Mouse (Mus musculus) retina, postnatal 7 days (tissue): ENCODE measurements at regions not wholly inside any gene's neighbourhood (a gene's known extent, or its start where the extent isn't known, plus 50 kb on each side); places are given as distances from the start of the nearest gene placed in this dataset.
A peak's percentile ranks its signal among the peaks of the same experiment; 100 is the strongest.

Experiments
- DNase-seq: peaks from one replicate; pipeline ENCODE4 v3.0.0-alpha.2; 2012; ENCODE audit warnings: low read depth, low spot score

- DNase-seq = no peak
Observed at GRCm38 (mm10) chr12:92152922-92153235, 303.9 kb upstream of the Sel1l start.

DNA sequence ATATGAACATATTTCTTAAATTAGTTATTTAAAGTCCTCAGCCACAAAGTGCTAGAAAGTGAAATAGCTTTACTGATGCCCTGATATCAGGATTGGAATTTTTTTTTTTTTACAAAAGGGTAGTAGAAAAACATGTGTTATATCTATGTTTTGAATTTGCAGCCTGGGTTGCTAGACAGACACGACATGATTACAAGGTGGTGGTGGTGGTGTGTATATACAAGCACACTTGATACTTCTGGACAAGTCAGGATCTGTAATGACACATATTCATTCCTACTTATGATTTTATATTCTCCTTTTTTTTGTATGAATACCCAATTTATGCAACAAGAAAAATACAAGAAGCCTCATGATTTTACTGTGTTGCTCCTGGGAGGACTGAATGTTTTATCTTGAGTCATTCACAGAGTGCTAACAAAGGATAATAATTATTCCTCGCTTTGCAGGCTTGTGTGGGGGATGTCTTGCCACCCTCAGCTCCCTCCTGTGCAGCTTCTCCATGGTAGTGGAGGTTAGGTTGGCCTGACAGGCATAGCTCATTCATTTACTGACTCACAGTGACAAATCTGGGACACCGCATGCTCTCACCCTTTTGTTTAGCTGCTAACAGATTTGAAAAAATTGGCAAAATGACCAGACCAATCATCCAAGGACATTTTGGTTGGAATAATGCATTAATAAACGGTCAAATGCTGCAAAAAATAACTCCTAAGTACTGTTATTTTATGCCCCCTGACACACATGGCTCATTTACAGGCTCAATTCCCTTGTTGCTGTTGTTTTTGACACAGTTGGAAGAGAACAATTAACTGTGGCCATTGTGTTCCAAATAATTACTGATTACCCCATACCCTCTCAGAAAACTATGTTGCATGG is 303.3 kb upstream of the Sel1l start:
- DNase-seq = peak; percentile 28

DNA sequence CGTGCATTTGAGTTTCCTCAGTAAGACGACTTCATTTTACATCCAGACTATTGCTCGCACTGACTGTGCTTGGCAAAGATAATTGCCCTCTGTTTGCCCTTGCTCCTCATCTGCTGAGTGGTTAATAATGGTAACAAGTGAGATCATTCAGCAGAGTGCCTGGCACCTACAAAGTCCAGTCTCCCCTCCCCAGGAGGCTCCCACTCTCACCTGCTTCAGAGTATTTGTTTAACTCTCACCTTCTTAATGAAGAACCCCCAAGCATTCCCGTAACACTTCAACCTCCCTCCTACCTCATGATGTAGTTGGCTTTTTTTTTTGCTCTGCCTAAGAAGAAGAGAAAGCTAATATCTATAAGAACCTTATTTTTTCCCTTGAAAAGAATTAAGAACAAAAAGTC is 288.6 kb upstream of the Sel1l start:
- no peak for DNase-seq

DNA sequence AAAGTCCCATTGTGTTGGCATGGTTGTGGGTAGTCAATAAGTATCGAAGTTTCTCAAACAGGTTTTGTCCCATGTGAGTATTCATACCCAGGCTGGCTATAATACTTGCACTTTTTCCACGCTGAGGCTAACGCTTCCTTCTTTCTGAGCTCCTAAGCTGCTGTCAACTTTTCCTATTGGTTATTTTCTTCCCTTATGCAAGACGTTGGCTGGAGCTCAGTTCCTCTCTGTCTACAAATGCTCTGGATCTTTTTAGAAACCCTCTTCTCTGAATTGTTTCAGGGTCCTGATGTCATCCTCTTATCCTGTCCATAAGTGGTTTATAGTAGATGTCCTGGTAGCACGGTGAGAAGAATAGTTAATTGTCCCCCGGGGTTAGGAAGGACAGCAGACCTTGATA is 278.7 kb upstream of the Sel1l start:
- no peak for DNase-seq

GRCm38 (mm10) chr12:92120164-92120815 is 271.3 kb upstream of the Sel1l start:
- DNase-seq = no peak

- DNase-seq = no peak
Observed at GRCm38 (mm10) chr12:92109615-92110014, 260.7 kb upstream of the Sel1l start.

DNA sequence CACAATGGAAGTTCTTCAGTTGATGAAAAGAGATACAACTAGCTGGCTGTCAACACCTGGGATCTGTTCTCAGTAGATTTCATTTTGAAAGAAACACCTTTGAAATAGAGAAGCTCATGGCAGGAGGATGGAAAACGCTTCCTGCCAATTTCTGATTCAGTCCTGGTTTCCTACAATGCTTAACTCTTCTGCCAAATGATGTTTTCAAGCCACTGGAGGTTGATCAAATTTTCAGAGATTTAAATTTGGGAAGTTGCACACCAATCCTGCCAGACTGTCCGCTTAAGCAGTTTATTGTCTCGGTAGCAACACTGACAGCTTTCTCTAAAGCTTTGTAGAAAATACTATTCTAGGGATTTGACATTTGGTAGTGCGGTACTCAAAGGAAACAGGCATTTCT is 251.1 kb upstream of the Sel1l start:
- no peak for DNase-seq

DNA sequence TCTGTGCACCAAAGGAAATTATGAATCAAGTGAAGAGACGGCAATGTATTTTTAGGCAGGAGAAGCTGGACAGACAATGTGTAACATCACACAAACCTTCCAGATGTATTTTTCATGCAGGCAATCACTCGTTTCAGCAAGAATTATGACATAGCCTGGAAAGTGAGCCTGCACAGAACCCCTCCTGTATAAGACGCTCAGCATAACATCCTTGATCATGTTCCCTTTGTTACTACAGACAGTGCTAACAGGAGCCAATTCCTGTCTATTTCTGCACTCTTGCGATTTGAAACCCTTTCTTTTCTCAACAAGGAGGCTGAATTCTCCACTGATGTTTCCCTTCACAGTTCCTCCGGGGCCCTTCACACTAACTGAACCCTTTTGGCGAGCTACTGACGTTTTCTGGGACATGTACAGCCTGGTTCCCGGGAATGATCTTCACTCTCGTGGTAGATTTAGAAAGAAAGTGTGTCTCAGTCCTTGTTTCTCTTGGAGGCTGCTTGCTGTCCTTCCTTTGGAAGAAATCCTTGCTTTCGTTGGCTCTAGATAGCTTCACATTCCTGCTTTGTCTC is 243.9 kb upstream of the Sel1l start:
- DNase-seq = no peak

DNA sequence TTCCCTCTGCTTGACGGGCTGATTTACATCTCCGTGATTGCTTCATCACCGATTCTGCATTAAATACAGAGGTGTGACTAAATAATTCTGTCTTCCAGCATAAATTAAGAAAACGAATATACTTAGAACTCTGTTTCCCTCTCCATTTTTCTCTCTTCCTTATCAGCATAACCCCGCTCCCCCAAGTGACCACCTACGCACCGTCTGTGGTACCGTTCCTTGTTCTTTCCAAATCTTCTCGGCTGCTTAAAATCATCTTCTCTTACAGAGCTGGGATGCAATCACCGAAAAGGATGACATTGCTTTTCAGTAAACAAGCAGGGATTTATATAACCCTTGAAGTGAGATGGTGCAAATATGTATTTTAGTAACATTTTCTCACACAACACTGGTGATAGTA is 224.3 kb upstream of the Sel1l start:
- no peak for DNase-seq

DNA sequence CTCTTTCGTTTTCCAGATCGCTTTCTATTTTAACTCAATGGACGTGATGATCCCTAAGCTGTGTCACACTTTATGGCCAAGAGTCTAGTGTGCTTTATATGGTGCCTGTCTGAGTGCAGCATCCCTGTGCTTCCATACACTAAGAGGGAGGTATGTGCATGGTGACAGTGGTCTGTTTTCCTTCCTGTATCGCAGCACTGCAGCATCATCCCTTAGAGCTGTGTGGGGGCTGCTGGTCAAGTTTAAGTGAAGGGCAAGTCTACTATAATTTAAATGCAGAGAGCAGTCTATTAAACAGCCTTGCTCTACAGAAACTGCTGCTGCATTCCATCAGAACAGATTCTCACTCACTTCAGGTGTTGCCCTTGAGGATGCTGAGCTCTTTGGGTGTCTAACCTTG is 213.8 kb upstream of the Sel1l start:
- DNase-seq = no peak

DNA sequence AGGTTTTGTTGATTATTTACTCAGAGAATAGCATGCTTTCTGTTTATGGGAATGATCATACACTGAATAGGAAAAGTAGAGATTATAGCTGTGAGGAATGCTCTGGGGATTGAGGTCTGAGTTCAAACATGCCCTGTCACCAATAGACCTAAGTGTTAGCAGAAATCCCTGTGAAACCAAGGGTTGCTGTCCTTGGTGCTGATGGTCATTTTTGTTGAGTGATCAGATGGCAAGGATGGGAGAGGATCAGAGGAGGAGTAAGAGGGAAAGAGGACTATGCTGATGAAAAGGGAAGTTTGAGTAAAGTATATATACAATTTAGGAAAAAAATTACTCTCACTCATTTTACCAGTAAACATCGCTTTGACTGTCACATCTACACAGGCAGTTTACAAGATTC is 191.5 kb upstream of the Sel1l start:
- no peak for DNase-seq

- no peak for DNase-seq
Observed at GRCm38 (mm10) chr12:92029192-92029591, 180.2 kb upstream of the Sel1l start.

- DNase-seq = no peak
Observed at GRCm38 (mm10) chr12:92028354-92028753, 179.4 kb upstream of the Sel1l start.

DNA sequence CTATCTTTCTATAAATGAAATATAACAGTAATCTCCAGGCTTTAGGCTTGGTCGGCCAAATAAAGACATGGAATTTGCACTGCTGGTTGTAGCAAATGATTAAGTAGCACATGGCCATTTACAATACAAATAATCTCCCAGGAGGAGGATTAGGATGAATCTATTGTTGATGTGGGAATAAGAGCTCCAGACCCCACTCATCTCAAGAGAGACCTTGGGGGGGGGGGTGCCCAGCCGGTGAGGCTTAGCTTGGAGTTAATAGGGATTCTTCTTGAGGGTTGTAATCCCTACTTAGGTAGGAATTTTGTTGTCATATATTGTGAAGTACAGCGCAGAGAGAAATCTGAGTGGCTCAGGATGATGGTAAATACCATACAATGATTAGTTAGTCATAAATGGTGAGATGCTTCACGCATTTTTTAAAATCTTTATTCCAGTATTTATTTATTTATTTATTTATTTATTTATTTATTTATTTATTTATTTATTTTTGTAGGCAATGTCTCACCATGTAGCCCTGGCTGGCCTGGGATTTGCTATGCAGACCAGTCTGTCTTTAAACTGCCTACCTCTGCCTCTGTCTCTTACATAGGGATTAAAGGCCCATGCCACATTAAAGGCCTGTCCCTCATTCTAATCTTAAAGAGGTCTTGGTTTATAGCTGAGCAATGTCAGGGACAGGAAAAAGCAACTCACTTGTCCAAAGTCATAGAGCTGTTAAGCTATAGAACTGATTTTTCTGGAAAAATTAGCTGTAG is 175.7 kb upstream of the Sel1l start:
- DNase-seq = peak; percentile 58

DNA sequence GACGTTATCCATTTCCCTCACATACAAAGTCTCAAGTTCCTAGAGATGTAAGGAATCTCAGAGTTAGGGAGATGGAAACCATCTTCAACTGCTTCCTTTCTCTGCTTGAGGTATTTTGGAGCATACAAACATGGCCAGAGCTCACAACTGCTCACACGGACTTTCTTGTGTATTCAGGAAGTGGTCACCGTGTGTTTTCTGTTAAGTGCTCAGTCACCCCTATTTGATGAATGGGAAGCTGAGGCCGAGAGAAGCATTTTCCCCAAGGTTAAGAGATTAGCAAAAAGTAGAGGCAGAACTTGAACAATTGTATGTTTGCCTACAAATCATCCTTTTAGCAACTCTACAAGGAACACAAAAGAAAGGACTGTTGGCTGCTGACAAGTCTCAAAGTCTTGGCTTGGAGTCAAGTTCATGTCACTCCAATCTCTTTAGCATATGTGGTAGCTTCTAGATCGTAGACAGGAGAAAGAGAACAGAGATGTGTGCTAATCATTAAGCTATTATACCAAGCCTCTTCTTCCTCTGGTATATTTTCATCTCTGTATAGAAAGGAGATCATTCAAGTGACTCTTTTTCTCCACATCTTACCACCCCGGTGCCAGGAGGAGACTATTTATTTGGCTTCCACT is 170.8 kb upstream of the Sel1l start:
- no peak for DNase-seq

GRCm38 (mm10) chr12:92015373-92015772 is 166.4 kb upstream of the Sel1l start:
- no peak for DNase-seq

DNA sequence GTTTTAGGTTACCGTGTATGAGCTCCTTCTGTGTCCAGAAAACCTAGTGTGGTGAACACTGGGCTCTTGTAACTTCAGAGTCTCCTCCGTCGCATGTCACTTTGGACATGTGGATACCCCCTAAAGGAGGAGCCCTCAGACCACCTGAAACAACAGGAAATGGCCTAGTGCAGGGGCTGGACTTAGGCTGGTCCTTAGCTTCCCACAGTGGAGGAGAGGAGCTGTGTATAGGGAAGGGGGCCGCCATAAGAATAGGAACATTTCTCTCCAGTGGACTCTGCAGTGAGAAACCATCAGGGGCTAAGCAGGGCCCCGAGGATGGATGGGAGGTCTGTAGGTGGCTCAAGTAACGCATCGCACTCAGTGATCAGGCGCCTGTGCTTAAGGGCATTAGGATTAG is 165.0 kb upstream of the Sel1l start:
- DNase-seq = no peak

- DNase-seq = peak; percentile 54
Observed at GRCm38 (mm10) chr12:92013244-92013643, 164.3 kb upstream of the Sel1l start.

DNA sequence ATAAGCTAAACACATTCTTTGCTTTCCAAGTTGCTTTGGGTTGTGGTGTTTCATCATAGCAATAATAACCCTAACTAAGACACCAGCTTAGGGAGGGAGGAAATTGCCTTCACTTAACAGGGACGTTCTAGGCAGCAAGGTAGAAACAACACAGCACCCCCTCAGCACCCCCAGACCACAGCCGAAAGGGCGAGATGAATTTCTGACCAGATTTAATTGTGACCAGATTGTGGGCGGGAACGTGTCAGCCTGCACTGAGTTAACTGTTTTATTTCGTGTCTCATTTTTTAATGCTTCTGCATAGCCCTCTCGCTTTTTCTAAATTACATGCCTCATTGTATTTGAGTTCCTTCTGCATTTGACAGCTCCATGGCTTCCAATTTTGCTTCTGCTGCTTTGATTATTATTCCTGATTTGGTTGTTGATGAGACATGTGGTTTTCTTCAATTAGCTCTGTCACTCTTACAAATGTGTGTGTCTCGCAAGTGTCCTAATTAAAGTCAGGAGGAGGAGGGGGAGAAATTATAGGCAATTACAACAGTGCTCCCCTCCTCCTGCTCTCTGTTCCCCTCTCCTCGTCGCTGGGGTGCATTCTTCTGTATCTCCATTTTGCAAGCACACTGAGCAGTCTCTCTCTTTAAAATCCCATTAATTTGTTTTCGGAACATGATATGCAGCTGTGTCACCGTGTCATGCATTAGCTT is 155.6 kb upstream of the Sel1l start:
- no peak for DNase-seq

- DNase-seq = no peak
Observed at GRCm38 (mm10) chr12:91999031-91999430, 150.1 kb upstream of the Sel1l start.

GRCm38 (mm10) chr12:91997404-91997803 is 148.4 kb upstream of the Sel1l start:
- DNase-seq = no peak
